Mouse (Mus musculus) CH12.LX (cell line): Measurements from ENCODE around the gene Gh. TPM values are rescaled to one million over a fixed set of nuclear protein-coding genes. Genes with fewer than 3 reads are reported as not detected.

Source experiments
- DNase-seq: peaks from one replicate; pipeline ENCODE4 v3.0.0-alpha.2; 2013; ENCODE audit errors: extremely low read depth
- H3K27ac ChIP-seq: 2 replicates; pipeline ENCODE4 v1.5.1; 2012; ENCODE audit warnings: low read depth, mild to moderate bottlenecking, control low read depth, moderate library complexity; ENCODE audit not compliant: insufficient read depth
- H3K27me3 ChIP-seq: replicated peaks from 2 replicates; pipeline ENCODE3; 2012; ENCODE audit warnings: inconsistent platforms
- H3K36me3 ChIP-seq, 2 experiments: replicated peaks in 1 of 2; 2 replicates each; pipeline versions ENCODE3 to v1.6.1; 2012; ENCODE audit warnings: inconsistent platforms in 1 of 2, low read length in 1 of 2, mild to moderate bottlenecking in 1 of 2, mixed read lengths in 1 of 2, moderate library complexity in 1 of 2; ENCODE audit not compliant: control insufficient read depth in 1 of 2, insufficient read depth in 1 of 2
- H3K4me1 ChIP-seq, 2 experiments: 2 replicates each; pipeline ENCODE4 v1.6.1; 2012; ENCODE audit warnings: inconsistent platforms in 1 of 2, moderate library complexity in 1 of 2; ENCODE audit not compliant: insufficient read depth in 2 of 2, control insufficient read depth in 1 of 2
- H3K4me2 ChIP-seq: 2 replicates; pipeline ENCODE4 v1.6.1; 2012; ENCODE audit warnings: low read depth, mild to moderate bottlenecking, control low read depth; ENCODE audit not compliant: poor library complexity, insufficient read depth, severe bottlenecking
- H3K4me3 ChIP-seq, 3 experiments: fragments of 150-350 bp in 1 of 3; sonication (generic) in 1 of 3; replicated peaks in 1 of 3; 2 replicates each; pipeline versions ENCODE3 to v1.5.1; 2011 to 2012; ENCODE audit warnings: low read depth in 2 of 3, low read length in 2 of 3, mild to moderate bottlenecking in 2 of 3, moderate library complexity in 2 of 3, control low read depth in 1 of 3, improper control_type of control experiment in 1 of 3, inconsistent platforms in 1 of 3, mixed read lengths in 1 of 3; ENCODE audit not compliant: poor library complexity in 1 of 3
- H3K79me2 ChIP-seq: replicated peaks from 2 replicates; pipeline ENCODE4 v1.6.1; 2012; ENCODE audit warnings: mild to moderate bottlenecking, moderate library complexity; ENCODE audit not compliant: control insufficient read depth, poor library complexity, insufficient read depth, severe bottlenecking; ENCODE audit errors: extremely low read depth
- H3K9ac ChIP-seq: 2 replicates; pipeline ENCODE4 v1.6.1; 2012; ENCODE audit warnings: low read depth, mild to moderate bottlenecking, control low read depth, moderate library complexity; ENCODE audit not compliant: insufficient read depth
- H3K9me3 ChIP-seq: replicated peaks from 2 replicates; pipeline ENCODE3; 2012; ENCODE audit warnings: low read length, inconsistent platforms, mixed read lengths
- BHLHE40 ChIP-seq: IDR thresholded peaks from 2 replicates; pipeline ENCODE4 v1.6.1; 2011; ENCODE audit warnings: mild to moderate bottlenecking, low read depth, low read length, improper control_type of control experiment
- CTCF ChIP-seq, 2 experiments: IDR thresholded peaks in 1 of 2; conservative IDR thresholded peaks in 1 of 2; 2 replicates each; pipeline ENCODE4 v1.5.1; 2011 to 2012; ENCODE audit warnings: low read depth in 2 of 2, low read length in 2 of 2, improper control_type of control experiment in 1 of 2, inconsistent platforms in 1 of 2, mild to moderate bottlenecking in 1 of 2, moderate library complexity in 1 of 2
- E2F4 ChIP-seq: IDR thresholded peaks from 2 replicates; pipeline ENCODE4 v1.6.1; 2011; ENCODE audit warnings: low read depth, low read length, improper control_type of control experiment; ENCODE audit not compliant: insufficient replicate concordance
- HCFC1 ChIP-seq: IDR thresholded peaks from 2 replicates; pipeline ENCODE4 v1.6.1; 2012; ENCODE audit warnings: low read depth, mild to moderate bottlenecking, inconsistent platforms, low read length, improper control_type of control experiment
- IRF4 ChIP-seq: IDR thresholded peaks from 2 replicates; pipeline ENCODE4 v1.6.1; 2014; ENCODE audit warnings: low read depth, mild to moderate bottlenecking, inconsistent platforms, low read length, improper control_type of control experiment
- MAX ChIP-seq: IDR thresholded peaks from 2 replicates; pipeline ENCODE4 v1.6.1; 2011; ENCODE audit warnings: low read length, improper control_type of control experiment
- MYC ChIP-seq: IDR thresholded peaks from 2 replicates; pipeline ENCODE4 v1.6.1; 2011; ENCODE audit warnings: low read depth, mild to moderate bottlenecking, improper control_type of control experiment, low read length
- NELFE ChIP-seq: IDR thresholded peaks from 2 replicates; pipeline ENCODE4 v1.6.1; 2011; ENCODE audit warnings: low read depth, low read length, improper control_type of control experiment
- NRF1 ChIP-seq: IDR thresholded peaks from 2 replicates; pipeline ENCODE4 v1.6.1; 2014; ENCODE audit warnings: low read depth, mild to moderate bottlenecking, inconsistent platforms, low read length, improper control_type of control experiment, moderate library complexity
- PAX5 ChIP-seq: IDR thresholded peaks from 2 replicates; pipeline ENCODE4 v1.6.1; 2012; ENCODE audit warnings: low read length, inconsistent platforms, mixed read lengths
- RAD21 ChIP-seq: IDR thresholded peaks from 2 replicates; pipeline ENCODE4 v1.6.1; 2011; ENCODE audit warnings: low read depth, mild to moderate bottlenecking, low read length, improper control_type of control experiment, moderate library complexity
- SIN3A ChIP-seq: IDR thresholded peaks from 2 replicates; pipeline ENCODE4 v1.6.1; 2012; ENCODE audit warnings: low read length, improper control_type of control experiment, inconsistent platforms
- SMC3 ChIP-seq: IDR thresholded peaks from 2 replicates; pipeline ENCODE4 v1.6.1; 2011; ENCODE audit warnings: low read depth, low read length, improper control_type of control experiment
- TBP ChIP-seq: conservative IDR thresholded peaks from 2 replicates; pipeline ENCODE4 v1.6.1; 2011; ENCODE audit warnings: low read depth, low read length, improper control_type of control experiment
- UBTF ChIP-seq: IDR thresholded peaks from 2 replicates; pipeline ENCODE4 v1.6.1; 2012; ENCODE audit warnings: low read depth, mild to moderate bottlenecking, inconsistent platforms, low read length, improper control_type of control experiment, moderate library complexity
- ZC3H11A ChIP-seq: IDR thresholded peaks from 2 replicates; pipeline ENCODE4 v1.6.1; 2012; ENCODE audit warnings: low read depth, mild to moderate bottlenecking, inconsistent platforms, low read length, improper control_type of control experiment
- ZMIZ1 ChIP-seq: IDR thresholded peaks from 2 replicates; pipeline ENCODE4 v1.6.1; 2012; ENCODE audit warnings: low read depth, mild to moderate bottlenecking, inconsistent platforms, low read length, improper control_type of control experiment
- ZNF384 ChIP-seq: IDR thresholded peaks from 2 replicates; pipeline ENCODE4 v1.6.1; 2012; ENCODE audit warnings: low read depth, low read length, improper control_type of control experiment, inconsistent platforms
- dilution Hi-C: fragments of 300-500 bp; cut with MboI; formaldehyde crosslinking; loops from 2 replicates; pipeline ENCODE4 v1.14.3; 2020; ENCODE audit warnings: low sequenced_read_pairs; ENCODE audit not compliant: extremely low pct_unique_long_range_greater_than_20kb, extremely low pct_ligation_motif_present
- in situ Hi-C: fragments of 300-500 bp; cut with MboI; formaldehyde crosslinking; loops from 3 replicates; pipeline ENCODE4 v1.14.3; 2019; ENCODE audit warnings: low sequenced_read_pairs, low pct_ligation_motif_present, low pct_unique_long_range_greater_than_20kb, mixed read lengths
- polyA plus RNA-seq: library from polyadenylated mRNA; unstranded; fragments of >175 nt; gene quantifications from 2 replicates; pipeline ENCODE4 v1.2.1, GENCODE M21; 2012; ENCODE audit warnings: low read depth; ENCODE audit not compliant: insufficient read length
- total RNA-seq, 2 experiments: library from RNA; depleted of rRNA; stranded (reverse); fragments of 300-350 nt in 1 of 2; fragments of >200 nt in 1 of 2; gene quantifications; 2 replicates each; pipeline ENCODE4 v1.2.3; 2012 to 2014

Gh gene
- total and polyA plus RNA-seq, 3 experiments = 0.38 to 1.0 (median 0.68) TPM

DNA sequence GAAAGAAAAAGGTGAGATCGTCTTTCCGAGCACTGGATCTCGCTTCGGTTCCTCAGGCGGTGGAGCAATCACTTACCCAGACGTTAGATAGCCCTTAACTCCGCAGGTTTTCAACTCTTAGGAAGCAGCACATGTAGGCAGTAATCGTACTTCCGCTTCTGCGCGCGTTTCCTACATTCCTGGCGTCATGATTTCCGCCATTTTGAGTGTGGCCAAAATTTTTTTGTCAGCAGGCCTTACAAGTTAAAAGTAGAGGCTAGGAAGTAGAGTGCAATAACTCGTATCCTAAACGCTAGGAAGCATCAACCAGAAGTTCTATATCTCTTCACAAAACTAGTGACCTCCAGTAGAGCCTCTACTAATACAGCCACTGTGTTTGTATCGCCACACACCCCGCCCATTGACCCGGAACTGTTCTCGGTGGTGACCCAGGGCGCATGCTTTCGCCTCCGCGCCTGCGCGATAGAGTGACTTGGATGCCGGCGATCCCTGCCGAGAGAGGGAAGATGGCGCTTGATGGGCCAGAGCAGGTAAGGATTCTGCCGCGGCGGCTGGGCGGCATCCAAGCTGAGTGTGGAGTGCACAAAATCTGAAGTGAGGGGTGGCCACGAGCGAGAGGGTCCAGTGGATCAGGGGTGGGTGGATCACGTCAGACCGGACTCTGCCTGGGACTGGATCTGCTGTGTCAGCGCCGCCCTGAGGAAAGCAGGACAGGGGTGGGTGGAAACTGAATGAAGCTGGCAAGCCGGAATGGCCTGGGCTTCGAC lies 45.8 kb downstream of the Gh start, which contains the start of the genes Ftsj3 and Psmc5 (continued):
- TF ChIP-seq RAD21 = no peak; the same call in 1 of the 2 replicates
- TF ChIP-seq PAX5 = no peak
- no peak for TF ChIP-seq IRF4
- TF ChIP-seq NRF1 = peak; percentile 87
- TF ChIP-seq SIN3A = peak; percentile 99
- TF ChIP-seq MYC = peak; percentile 99
- TF ChIP-seq HCFC1 = peak; percentile 96
- no peak for TF ChIP-seq ZC3H11A
- peak; percentile 84 for TF ChIP-seq ZMIZ1
- peak; percentile 74; the same call in 1 of the 2 replicates for TF ChIP-seq E2F4
- no peak; the same call in 1 of the 2 replicates for TF ChIP-seq SMC3
- TF ChIP-seq UBTF = no peak; the same call in 1 of the 2 replicates
- TF ChIP-seq ZNF384 = peak; percentile 42; the same call in 1 of the 2 replicates
- peak; percentile 69 for TF ChIP-seq BHLHE40
- peak in 1 of 2 experiments; percentile 57; a peak in 2 of 4 replicates for TF ChIP-seq CTCF (conservative IDR thresholded peaks at IDR 0.05 in 1 of 2, IDR thresholded peaks at IDR 0.05 in 1 of 2; ENCODE audit: low read depth in 2 of 2, low read length in 2 of 2)
- peak; percentile 91 for TF ChIP-seq TBP
- TF ChIP-seq MAX = peak; percentile 99
- TF ChIP-seq NELFE = peak; percentile 84

DNA sequence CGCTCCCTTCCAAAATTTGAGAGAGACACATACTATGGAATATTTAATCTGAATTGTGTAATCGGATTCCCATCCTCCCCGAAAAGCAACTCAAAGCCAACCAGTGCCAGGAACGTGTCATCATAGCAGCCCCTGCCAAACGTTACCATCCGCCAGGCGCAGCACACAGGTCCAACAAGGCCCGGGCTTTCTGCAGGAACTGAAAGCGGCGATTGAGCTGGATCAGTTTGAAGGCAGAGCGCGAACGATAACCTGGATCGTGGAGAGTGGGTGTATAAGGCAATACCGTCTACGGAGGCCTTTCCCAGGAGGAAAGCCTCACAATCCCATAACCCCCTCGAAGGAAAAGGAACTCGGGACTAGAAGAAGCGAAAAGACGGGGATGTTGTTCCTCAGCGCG lies 46.5 kb downstream of the Gh start:
- peak; percentile 51 for DNase-seq
- peaks cover 59 to 73% of the 10 kb centered on the region in 2 experiments for H3K36me3 ChIP-seq
- peak overlapping the region; percentile 73 to 92 (median 78) for H3K4me3 ChIP-seq
- dilution Hi-C loops (no loop called here), in situ Hi-C loops (loop anchor here (5.0 kb wide), 1 partner anchor 33 kb away; no protein-coding TSS in a partner anchor)
- peak overlapping the region; percentile 94 for H3K9ac ChIP-seq
- H3K27ac ChIP-seq = 0 out of 2 replicates have a peak overlapping the region, but pooled peaks have one; percentile 9
- peaks cover 54% of the 10 kb centered on the region for H3K79me2 ChIP-seq
- TF ChIP-seq MYC = no peak
- no peaks in the 10 kb centered on the region for H3K27me3 ChIP-seq
- H3K9me3 ChIP-seq = no peaks in the 10 kb centered on the region
- H3K4me1 ChIP-seq = peaks cover 3 to 54% of the 10 kb centered on the region in 2 experiments; a peak in 3 of 4 replicates
- H3K4me2 ChIP-seq = peak overlapping the region; percentile 81
